Mouse (Mus musculus) left cerebral cortex, postnatal 25 days (tissue): ENCODE measurements around the gene Kdm5a. TPM values are rescaled to one million over a fixed set of nuclear protein-coding genes. Genes with fewer than 3 reads are reported as not detected.

Experiments
- DNase-seq, 2 experiments: peaks; one replicate each; pipeline ENCODE4 v3.0.0; 2022; ENCODE audit warnings: low spot score in 2 of 2, mixed read lengths in 1 of 2
- intact Hi-C: fragments of 180-260 bp; cut with DNase I; formaldehyde crosslinking; loops from one replicate; pipeline ENCODE4 v1.15.1; 2025
- total RNA-seq, 2 experiments: library from RNA; stranded (reverse); gene quantifications; 2 replicates each; pipeline ENCODE4 v1.2.3; 2021

Gene Kdm5a
- total RNA-seq, 2 experiments from 2014 or later = 40.3 to 42.1 TPM

DNA sequence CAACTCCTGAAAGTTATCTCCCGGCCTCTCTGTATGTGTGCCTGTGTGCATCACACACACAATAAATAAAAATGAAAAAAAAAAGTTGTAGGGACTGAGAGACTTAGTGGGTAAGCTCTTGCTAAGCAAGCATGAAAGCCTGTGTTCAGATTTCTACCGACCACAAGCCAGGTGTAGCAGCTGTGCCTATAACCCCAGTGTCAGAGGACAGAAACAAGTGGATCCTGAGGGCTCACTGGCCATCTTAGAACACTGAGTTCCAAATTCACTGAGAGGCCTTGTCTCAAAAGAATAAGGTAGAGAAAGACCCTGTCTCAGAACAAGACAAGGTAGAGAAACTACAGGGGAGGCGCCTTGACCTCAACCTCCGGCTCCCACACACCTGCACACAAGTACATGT is 104.3 kb downstream of the Kdm5a start:
- intact Hi-C loops = no loop called here
- no peak for DNase-seq

- DNase-seq = no peak
- intact Hi-C loops = no loop called here
Observed at GRCm38 (mm10) chr6:120469268-120469667, 105.3 kb downstream of the Kdm5a start.

GRCm38 (mm10) chr6:120469770-120470169 is 105.8 kb downstream of the Kdm5a start:
- intact Hi-C loops = no loop called here
- no peak for DNase-seq

- DNase-seq = no peak
- intact Hi-C loops = no loop called here
Observed at GRCm38 (mm10) chr6:120470666-120471065, 106.7 kb downstream of the Kdm5a start.

DNA sequence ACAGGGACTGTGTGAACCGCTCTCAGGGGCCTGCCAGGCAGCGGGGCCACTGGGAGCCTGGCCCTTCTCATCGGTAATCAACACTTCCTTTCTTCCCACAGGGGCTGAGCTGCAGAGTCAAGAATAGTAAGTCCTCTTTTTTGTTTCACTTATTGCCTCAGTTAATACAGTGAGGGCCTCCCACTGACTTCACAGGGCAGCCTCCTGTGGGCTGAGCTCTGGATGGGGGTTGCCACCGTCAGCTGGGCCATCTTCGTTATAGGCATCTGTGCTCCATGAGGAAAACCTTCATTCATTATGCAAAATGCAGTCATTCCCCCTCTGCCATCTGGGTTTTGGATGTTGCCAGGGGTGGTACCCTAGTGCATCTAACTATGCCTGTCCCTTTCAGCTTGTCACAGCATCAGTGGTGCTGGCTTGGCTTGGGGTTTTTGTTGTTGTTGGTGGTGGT is 108.1 kb downstream of the Kdm5a start:
- intact Hi-C loops = no loop called here

GRCm38 (mm10) chr6:120472455-120473140 is 108.7 kb downstream of the Kdm5a start:
- no peak for DNase-seq
- intact Hi-C loops = no loop called here

More for the DNA sequence above, 108.1 kb downstream of the Kdm5a start:
- DNase-seq = peak in 1 of 2 experiments; percentile 77

- intact Hi-C loops = no loop called here
- DNase-seq = no peak
Observed at GRCm38 (mm10) chr6:120473427-120473826, 109.5 kb downstream of the Kdm5a start.

DNA sequence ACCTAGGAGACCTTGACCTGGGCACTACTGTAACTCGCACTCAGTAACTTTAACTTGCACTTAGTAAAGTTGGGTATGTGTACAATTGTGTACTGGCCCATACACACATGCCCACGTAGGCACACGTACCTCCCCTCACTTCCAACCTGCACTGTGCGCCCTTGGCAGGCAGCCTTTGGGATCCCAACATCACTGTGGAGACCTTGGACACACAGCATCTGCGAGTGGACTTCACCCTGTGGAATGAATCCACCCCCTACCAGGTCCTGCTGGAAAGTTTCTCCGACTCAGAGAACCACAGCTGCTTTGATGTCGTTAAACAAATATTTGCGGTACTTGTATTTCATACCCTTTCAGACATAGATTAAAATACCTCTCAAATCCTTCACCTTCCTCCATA is 111.4 kb downstream of the Kdm5a start:
- intact Hi-C loops = no loop called here
- DNase-seq = no peak

- no peak for DNase-seq
- intact Hi-C loops = no loop called here
Observed at GRCm38 (mm10) chr6:120479302-120479701, 115.4 kb downstream of the Kdm5a start.

- DNase-seq = peak; percentile 71 to 94
- intact Hi-C loops = loop anchor here (2.0 kb wide), 1 partner anchor 16 kb away; no protein-coding TSS in a partner anchor
Observed at GRCm38 (mm10) chr6:120480361-120480760, 116.4 kb downstream of the Kdm5a start.

- intact Hi-C loops = loop anchor here (2.0 kb wide), 1 partner anchor 17 kb away; no protein-coding TSS in a partner anchor
- DNase-seq = peak; percentile 40 to 72
Observed at GRCm38 (mm10) chr6:120481538-120481937, 117.6 kb downstream of the Kdm5a start.

GRCm38 (mm10) chr6:120482021-120482420 is 118.1 kb downstream of the Kdm5a start:
- intact Hi-C loops = no loop called here
- DNase-seq = no peak

DNA sequence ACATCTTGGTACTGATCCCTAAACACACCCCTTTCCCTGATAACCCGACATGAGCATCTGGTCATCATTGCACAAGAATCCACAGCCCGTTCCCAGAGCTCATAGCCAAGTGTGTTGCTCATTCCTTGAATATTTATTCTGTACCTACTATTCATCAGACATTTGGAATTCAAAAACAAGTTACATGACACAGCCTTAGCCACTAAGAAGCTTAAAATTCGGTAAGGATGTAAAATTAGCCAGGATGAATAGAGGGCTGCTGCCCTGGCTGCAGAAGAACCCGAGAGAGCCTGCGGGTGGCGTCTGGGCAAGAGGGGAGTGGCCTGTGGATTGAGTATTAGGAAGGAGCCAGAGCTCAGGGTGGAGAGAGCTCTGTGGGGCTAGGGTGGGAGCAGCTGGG is 118.8 kb downstream of the Kdm5a start:
- intact Hi-C loops = loop anchor here (1.0 kb wide), 1 partner anchor 22 kb away; no protein-coding TSS in a partner anchor
- DNase-seq = no peak

DNA sequence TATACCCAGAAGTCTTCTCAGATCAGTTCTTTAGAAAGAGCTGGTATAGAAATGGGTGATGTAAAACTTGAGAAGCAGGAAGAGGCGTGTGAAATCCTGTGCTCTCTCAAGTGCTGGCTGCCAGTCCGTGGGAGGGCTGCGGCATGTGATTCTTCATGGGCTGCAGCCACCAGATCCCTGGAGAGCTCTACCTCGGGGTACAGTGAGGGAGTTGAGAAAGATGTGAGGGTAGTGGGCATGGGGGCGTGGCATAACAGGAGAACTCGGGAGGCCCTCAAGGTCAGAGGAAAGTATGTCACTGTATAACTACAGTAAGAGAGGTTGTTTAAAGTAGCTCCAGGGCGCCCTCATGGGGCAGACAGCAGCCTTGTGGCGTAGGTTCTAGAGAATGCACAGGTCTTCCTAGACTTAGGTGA is 119.3 kb downstream of the Kdm5a start:
- intact Hi-C loops = loop anchor here (1.0 kb wide), 1 partner anchor 21 kb away; no protein-coding TSS in a partner anchor
- peak; percentile 76 to 97 for DNase-seq

DNA sequence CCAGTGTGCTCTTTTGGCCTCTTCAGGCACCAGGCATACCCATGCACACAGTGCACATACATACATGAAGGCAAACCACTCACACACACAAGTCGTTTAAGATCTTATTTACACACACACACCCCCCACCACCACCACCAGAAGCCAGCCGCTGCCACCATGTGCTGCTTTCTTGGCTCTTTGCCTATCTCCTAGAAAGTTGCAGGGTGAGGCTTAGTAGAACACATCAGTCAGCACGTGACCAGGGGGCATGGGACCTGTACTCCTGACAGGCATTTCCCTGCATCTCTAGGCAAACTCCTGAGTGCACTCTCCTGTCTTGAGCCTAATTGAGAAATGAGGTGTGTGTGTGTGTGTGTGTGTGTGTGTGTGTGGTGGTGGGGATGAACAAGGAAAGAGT is 121.1 kb downstream of the Kdm5a start:
- intact Hi-C loops = no loop called here

GRCm38 (mm10) chr6:120486051-120486510 is 122.2 kb downstream of the Kdm5a start:
- DNase-seq = peak in 1 of 2 experiments; percentile 46
- intact Hi-C loops = no loop called here

More for the DNA sequence above, 121.1 kb downstream of the Kdm5a start:
- DNase-seq = no peak

GRCm38 (mm10) chr6:120488647-120489046 is 124.7 kb downstream of the Kdm5a start:
- intact Hi-C loops = no loop called here

GRCm38 (mm10) chr6:120489461-120489860 is 125.5 kb downstream of the Kdm5a start:
- intact Hi-C loops = no loop called here
- no peak for DNase-seq

More at GRCm38 (mm10) chr6:120488647-120489046, 124.7 kb downstream of the Kdm5a start:
- peak in 1 of 2 experiments; percentile 82 for DNase-seq

DNA sequence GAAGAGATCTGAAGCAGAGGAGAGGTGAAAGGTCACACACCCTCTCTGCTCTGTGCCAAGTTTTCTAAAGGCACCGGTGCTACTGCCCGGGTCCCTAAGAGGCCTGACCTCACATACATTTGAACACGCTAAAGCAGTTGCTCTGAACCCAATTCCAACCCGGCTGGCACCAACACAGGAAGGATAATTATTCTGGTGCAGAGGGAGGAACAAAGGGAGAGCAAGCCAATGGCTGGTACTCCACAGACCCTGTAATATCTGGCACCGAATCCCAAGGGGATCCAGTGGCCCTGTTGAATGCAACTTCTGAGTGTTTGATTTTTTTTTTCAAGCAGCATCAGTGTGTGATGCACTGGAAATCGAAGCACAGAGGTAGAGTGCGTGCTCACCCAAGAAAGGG is 127.1 kb downstream of the Kdm5a start:
- intact Hi-C loops = no loop called here
- DNase-seq = no peak

GRCm38 (mm10) chr6:120491862-120492498 is 128.1 kb downstream of the Kdm5a start:
- intact Hi-C loops = loop anchor here (2.0 kb wide), 1 partner anchor 39 kb away; the partner anchor contains the start of gene Hdhd5
- DNase-seq = no peak
